Mouse (Mus musculus): ENCODE results near the gene Bdh1.

- TF ChIP-seq POLR2A (IDR thresholded peaks at IDR 0.05; ENCODE audit: low read depth, low read length) (no peak), CTCF (conservative IDR thresholded peaks at IDR 0.05; ENCODE audit: insufficient read depth, insufficient read length, low read depth, low read length) (no peak)
Observed at GRCm38 (mm10) chr16:31407872-31408271, 14.2 kb upstream of the Bdh1 start.

Data from kidney, adult 2 months (tissue).